Mouse (Mus musculus) liver, adult 2 months (tissue): ENCODE measurements around the gene Kif26b. TPM values are rescaled to one million over a fixed set of nuclear protein-coding genes. Genes with fewer than 3 reads are reported as not detected.

Experiments
- DNase-seq: peaks from one replicate; pipeline ENCODE4 v3.0.0-alpha.2; 2011; ENCODE audit warnings: low read depth, low spot score; ENCODE audit errors: extremely low read depth
- H3K27ac ChIP-seq: fragments of 200-500 bp; replicated peaks from 2 replicates; pipeline ENCODE4 v1.5.1; 2012; ENCODE audit warnings: low read depth, mild to moderate bottlenecking, control low read depth, inconsistent platforms, low read length; ENCODE audit not compliant: insufficient read depth
- H3K27me3 ChIP-seq: fragments of 200-500 bp; 2 replicates; pipeline ENCODE4 v1.6.1; 2012; ENCODE audit warnings: mild to moderate bottlenecking, moderate library complexity, low read length, inconsistent platforms; ENCODE audit not compliant: control insufficient read depth, insufficient read depth
- H3K36me3 ChIP-seq: fragments of 200-500 bp; 2 replicates; pipeline ENCODE4 v1.6.1; 2012; ENCODE audit warnings: low read length, inconsistent platforms; ENCODE audit not compliant: control insufficient read depth, insufficient read depth
- H3K4me1 ChIP-seq: fragments of 200-500 bp; 2 replicates; pipeline ENCODE4 v1.6.1; 2011; ENCODE audit warnings: low read length; ENCODE audit not compliant: control insufficient read depth, insufficient read depth
- H3K4me3 ChIP-seq: fragments of 200-500 bp; 2 replicates; pipeline ENCODE4 v1.5.1; 2011; ENCODE audit warnings: low read depth, mild to moderate bottlenecking, control low read depth, low read length, moderate library complexity; ENCODE audit not compliant: insufficient read depth
- H3K79me2 ChIP-seq: fragments of 200-500 bp; 2 replicates; pipeline ENCODE4 v1.6.1; 2012; ENCODE audit warnings: inconsistent platforms, mild to moderate bottlenecking, low read length, moderate library complexity; ENCODE audit not compliant: control insufficient read depth, insufficient read depth
- H3K9ac ChIP-seq: fragments of 200-500 bp; 2 replicates; pipeline ENCODE4 v1.6.1; 2012; ENCODE audit warnings: low read depth, mild to moderate bottlenecking, control low read depth, inconsistent platforms, low read length
- CTCF ChIP-seq: fragments of 200-500 bp; IDR thresholded peaks from 2 replicates; pipeline ENCODE4 v1.5.1; 2011; ENCODE audit warnings: low read depth, low read length, control low read depth
- POLR2A ChIP-seq: fragments of 200-500 bp; IDR thresholded peaks from 2 replicates; pipeline ENCODE4 v1.6.1; 2011; ENCODE audit warnings: low read length, control low read depth; ENCODE audit not compliant: insufficient read depth; ENCODE audit errors: extremely low read depth
- WGBS: fragments of 180-500 bp; shearing (Covaris S2); methylation state at CpG from one replicate; pipeline ENCODE4 v1.1.7; 2018; 5-methylcytosine and 5-hydroxymethylcytosine counted together
- polyA plus RNA-seq: library from polyadenylated mRNA; depleted of rRNA; stranded (reverse); fragments of >200 nt; gene quantifications from 2 replicates; pipeline ENCODE4 v1.2.3, GENCODE M21; 2012
- total RNA-seq: library from RNA; depleted of rRNA; stranded (reverse); fragments of >200 nt; gene quantifications from 2 replicates; pipeline ENCODE4 v1.2.3, GENCODE M21; 2014

The Kif26b gene
- total and polyA plus RNA-seq, 2 experiments: 0.10 to 0.28 TPM

DNA sequence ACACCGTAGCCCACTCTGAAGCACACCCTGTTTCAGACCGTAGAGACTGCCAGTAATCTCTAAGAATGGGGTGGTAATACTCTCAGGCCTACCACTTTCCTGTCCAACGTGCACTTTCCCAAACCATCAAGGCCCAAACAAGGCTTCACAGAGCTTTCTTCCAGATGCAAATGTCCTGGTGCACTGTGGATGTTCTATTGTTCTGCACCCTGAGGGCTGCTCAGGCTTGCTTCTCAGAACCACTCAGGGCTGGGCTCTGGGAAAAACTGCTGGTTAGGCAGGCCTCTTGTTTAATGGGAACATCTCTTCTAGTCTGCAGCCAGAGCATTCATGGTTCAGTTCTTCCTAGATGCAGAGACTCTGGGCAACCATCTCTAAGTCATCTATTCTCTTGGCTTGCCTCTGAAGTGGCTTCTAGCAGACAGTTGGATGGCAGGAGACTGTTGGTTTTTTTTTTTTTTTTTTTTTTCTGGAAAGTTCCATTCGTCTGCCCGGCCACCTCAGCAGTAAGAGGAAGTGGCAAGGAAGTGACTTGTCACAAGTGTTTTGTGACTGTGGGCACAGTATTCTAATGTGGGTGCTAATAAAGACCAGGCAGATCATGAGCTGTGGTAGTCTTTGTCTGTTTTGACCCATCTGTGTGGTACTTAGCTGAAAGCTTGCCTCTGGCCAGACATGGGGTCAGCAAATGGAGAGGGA lies 135.5 kb downstream of the Kif26b start:
- Histone ChIP-seq H3K79me2 (no peaks in the 10 kb centered on the region), H3K4me1 (no peaks in the 10 kb centered on the region), H3K36me3 (no peaks in the 10 kb centered on the region), H3K4me3 (no peak overlapping the region), H3K9ac (no peak overlapping the region), H3K27me3 (no peaks in the 10 kb centered on the region), H3K27ac (no peak overlapping the region)
- no peak for TF ChIP-seq POLR2A
- TF ChIP-seq CTCF: no peak
- DNase-seq: no peak
- WGBS: 78% methylated on average over 5 of the region's 5 CpGs

DNA sequence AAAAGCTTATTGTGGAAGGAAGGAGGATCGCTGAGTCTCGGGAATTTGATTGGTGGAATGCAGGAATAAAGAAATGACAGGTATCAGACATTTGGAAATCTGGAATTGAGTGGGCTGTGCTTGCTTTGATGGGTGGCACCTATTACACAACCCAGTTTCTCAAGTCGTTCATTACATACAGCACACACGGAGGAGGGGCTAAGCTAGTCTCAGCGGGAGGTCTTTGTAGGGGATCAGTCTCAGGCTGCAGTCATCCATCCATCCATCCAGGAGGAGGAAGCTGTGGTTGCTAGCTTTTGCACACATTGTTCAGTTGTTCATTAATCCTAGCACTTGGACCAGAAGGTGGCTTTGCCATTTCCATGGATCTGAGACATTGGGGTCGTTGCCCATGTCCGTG lies 137.6 kb downstream of the Kif26b start:
- no peak overlapping the region for H3K27ac ChIP-seq
- no peak for DNase-seq
- H3K36me3 ChIP-seq: no peaks in the 10 kb centered on the region
- no peak for TF ChIP-seq POLR2A
- no peak for TF ChIP-seq CTCF
- H3K79me2 ChIP-seq: no peaks in the 10 kb centered on the region
- H3K4me1 ChIP-seq: no peaks in the 10 kb centered on the region
- WGBS: 78% methylated on average over 7 of the region's 7 CpGs
- no peak overlapping the region for H3K9ac ChIP-seq
- no peaks in the 10 kb centered on the region for H3K27me3 ChIP-seq
- H3K4me3 ChIP-seq: no peak overlapping the region

DNA sequence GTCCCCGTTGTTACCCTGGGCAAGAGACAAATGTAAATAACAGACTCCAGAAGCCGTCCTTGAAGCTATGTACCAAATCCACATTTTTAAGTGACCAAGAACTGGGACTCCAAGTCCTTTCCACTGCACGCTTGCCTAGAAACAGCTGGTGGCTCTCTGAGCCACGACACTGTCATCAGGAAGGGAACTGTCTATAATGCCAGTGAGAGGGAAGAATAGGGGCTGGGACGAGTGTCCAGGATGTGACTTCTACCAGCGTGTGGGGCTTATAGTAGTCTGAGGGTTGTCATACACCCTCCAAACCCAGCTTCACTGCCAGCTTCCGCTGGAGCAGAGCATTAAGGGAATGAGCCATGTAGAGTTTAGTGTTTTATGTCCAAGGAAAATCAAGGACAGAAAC lies 138.9 kb downstream of the Kif26b start:
- no peak for TF ChIP-seq POLR2A
- no peak for TF ChIP-seq CTCF

DNA sequence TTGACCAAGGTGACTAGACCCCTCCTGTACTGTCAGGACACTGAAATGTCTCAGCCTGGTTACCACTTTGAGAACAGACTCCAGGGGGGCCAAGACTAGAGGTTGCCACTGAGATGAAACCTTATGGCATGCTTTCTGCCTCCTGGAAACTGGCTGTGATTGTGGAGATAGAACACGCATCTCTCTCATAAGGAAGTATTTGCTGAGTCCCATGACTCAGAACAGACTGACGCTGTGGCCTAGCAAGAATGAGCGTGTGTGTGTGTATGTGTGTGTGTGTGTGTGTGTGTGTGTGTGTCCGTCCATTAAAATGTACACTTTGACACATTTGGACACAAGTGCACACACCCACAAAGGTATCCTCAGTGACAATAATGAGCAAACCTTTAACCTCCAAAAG lies 140.0 kb downstream of the Kif26b start:
- TF ChIP-seq CTCF (no peak), POLR2A (no peak)
- no peak overlapping the region for H3K27ac ChIP-seq
- no peak overlapping the region for H3K9ac ChIP-seq
- DNase-seq: no peak
- no peak overlapping the region for H3K4me3 ChIP-seq
- no peaks in the 10 kb centered on the region for H3K4me1 ChIP-seq
- 93% methylated on average over 4 of the region's 4 CpGs for WGBS
- no peaks in the 10 kb centered on the region for H3K79me2 ChIP-seq
- H3K36me3 ChIP-seq: no peaks in the 10 kb centered on the region
- no peaks in the 10 kb centered on the region for H3K27me3 ChIP-seq

More for the DNA sequence above, 138.9 kb downstream of the Kif26b start:
- 75% methylated on average over 7 of the region's 7 CpGs for WGBS
- no peak for DNase-seq
- Histone ChIP-seq H3K4me3 (no peak overlapping the region), H3K4me1 (no peaks in the 10 kb centered on the region), H3K27ac (no peak overlapping the region), H3K27me3 (no peaks in the 10 kb centered on the region), H3K9ac (no peak overlapping the region), H3K79me2 (no peaks in the 10 kb centered on the region), H3K36me3 (no peaks in the 10 kb centered on the region)

DNA sequence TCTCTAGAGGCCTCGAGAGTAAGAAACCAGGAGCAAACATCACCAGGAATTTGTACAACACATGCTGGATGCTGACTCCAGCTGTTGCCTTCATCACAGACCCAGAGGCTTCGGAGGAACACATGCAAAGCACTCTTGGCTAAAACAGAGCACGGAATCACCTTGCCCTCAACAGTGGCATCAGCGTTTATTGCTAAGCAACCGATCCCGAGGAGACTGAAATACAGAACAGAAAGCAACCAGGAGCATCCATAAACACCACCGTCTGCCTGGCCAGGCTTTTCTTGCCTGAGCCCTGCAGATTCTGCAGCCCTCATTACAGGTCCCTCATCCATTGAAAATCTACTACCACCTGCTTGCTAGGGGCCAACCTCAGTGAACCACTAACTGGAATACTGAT lies 144.1 kb downstream of the Kif26b start:
- no peak for DNase-seq
- no peaks in the 10 kb centered on the region for H3K36me3 ChIP-seq
- no peak overlapping the region for H3K9ac ChIP-seq
- WGBS: 71% methylated on average over 7 of the region's 7 CpGs
- H3K79me2 ChIP-seq: no peaks in the 10 kb centered on the region
- H3K27ac ChIP-seq: no peak overlapping the region
- TF ChIP-seq CTCF: no peak
- TF ChIP-seq POLR2A: no peak
- H3K27me3 ChIP-seq: no peaks in the 10 kb centered on the region
- H3K4me3 ChIP-seq: no peak overlapping the region
- H3K4me1 ChIP-seq: no peaks in the 10 kb centered on the region

DNA sequence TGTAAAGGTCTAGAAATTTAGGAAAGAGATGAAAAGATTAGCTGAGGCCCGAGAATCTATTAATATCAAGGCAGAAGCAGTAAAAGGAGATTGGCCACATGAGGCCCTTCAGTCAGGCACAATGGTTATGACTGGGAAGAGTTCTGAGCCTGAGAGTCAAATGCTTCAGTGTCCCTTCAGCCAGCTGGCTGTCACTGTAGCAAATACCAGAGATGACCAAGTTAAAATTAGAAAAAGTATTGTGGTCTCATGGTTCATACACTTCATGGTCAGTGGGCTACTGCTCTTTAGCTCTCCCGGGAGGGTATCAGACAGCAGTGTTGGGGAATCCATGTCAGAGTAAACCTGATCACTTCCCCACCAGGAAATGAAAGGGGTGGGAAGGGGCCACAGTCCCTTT lies 144.6 kb downstream of the Kif26b start:
- no peaks in the 10 kb centered on the region for H3K36me3 ChIP-seq
- no peak overlapping the region for H3K9ac ChIP-seq
- H3K4me3 ChIP-seq: no peak overlapping the region
- no peaks in the 10 kb centered on the region for H3K27me3 ChIP-seq
- H3K4me1 ChIP-seq: no peaks in the 10 kb centered on the region
- no peak overlapping the region for H3K27ac ChIP-seq
- no peaks in the 10 kb centered on the region for H3K79me2 ChIP-seq
- TF ChIP-seq POLR2A: no peak
- TF ChIP-seq CTCF: no peak
- no peak for DNase-seq
- 79% methylated on average over 2 of the region's 2 CpGs for WGBS
